Mouse (Mus musculus): Measurements from ENCODE around the gene Sparcl1.
A peak's percentile ranks its signal among the peaks of the same experiment; 100 is the strongest.

The Sparcl1 gene

DNA sequence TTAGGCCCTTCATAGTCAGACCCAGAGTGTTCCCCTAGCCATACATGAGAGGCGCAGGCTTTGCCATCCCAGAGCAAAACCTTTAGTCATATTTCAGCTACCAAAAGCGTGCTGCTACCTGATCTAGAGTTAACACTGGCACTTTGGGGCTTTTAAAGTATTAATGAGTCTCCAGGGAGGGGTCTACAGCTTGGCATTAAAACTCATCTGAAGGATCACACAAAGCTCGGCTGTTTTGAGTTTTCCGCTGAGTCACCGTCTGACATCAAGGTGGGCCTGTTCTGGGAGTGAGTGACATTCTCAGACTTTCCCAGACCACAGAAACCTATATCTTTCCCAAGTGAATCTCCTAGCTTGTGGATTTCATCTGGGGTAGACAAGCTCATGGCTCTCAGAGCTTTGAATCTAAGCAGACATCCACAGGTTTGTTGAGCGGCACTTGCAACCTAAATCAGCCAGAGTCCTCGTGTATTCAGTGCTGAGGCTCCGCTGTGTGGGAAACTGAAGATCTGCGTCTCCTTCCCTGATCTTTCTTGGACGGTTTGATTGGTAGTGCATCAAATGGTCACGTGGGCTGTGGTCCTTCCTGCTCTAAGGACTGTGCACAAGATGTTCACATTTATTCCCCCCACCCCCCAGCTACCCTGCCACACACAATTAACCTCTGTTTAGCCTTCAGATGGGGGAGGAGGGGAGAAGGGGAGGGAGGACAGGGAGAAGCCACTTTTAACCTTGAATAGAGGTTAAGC, 5.2 kb downstream of the Sparcl1 start:
- Histone ChIP-seq H3K36me3 (ENCODE audit: insufficient read depth, low read length) (no peaks in the 10 kb centered on the region), H3K27me3 (ENCODE audit: insufficient read depth, low read length) (no peaks in the 10 kb centered on the region), H3K9me3 (ENCODE audit: low read length) (no peaks in the 10 kb centered on the region), H3K4me3 (replicated peaks; ENCODE audit: low read length) (peak overlapping the region; percentile 29), H3K4me1 (replicated peaks; ENCODE audit: low read depth, low read length) (peaks cover 89% of the 10 kb centered on the region)
- TF ChIP-seq CTCF (conservative IDR thresholded peaks at IDR 0.05; ENCODE audit: low read length) (no peak), NANOG (IDR thresholded peaks at IDR 0.05; ENCODE audit: borderline replicate concordance, low read length) (no peak), POU5F1 (IDR thresholded peaks at IDR 0.05; ENCODE audit: borderline replicate concordance, low read length) (no peak)

DNA sequence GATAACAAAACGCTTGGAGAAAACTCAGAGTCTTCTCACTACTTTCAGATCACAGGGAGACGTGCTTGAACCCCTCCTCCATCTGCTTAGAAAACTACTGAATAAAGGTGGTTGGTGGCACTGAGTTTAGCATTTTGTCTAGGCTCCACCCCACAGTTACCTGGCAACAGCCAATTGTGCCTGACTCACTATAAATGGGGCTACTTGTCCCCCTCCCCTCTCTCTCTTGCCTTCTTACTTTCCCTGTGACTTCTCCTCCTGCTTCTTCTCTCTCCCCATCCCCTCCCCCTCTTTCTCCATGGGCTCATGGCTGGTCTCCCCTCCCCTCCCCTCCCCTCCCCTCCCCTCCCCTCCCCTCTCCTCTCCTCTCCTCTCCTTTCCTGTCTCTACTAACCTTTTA, 9.4 kb downstream of the Sparcl1 start:
- TF ChIP-seq POU5F1 (IDR thresholded peaks at IDR 0.05; ENCODE audit: borderline replicate concordance, low read length) (no peak), CTCF (conservative IDR thresholded peaks at IDR 0.05; ENCODE audit: low read length) (no peak), NANOG (IDR thresholded peaks at IDR 0.05; ENCODE audit: borderline replicate concordance, low read length) (no peak)
- H3K4me3 ChIP-seq (replicated peaks; ENCODE audit: low read length), result no peak overlapping the region
- no peaks in the 10 kb centered on the region for H3K27me3 ChIP-seq (ENCODE audit: insufficient read depth, low read length)
- H3K4me1 ChIP-seq (replicated peaks; ENCODE audit: low read depth, low read length), result peaks cover 63% of the 10 kb centered on the region
- H3K9me3 ChIP-seq (ENCODE audit: low read length), result no peaks in the 10 kb centered on the region
- no peaks in the 10 kb centered on the region for H3K36me3 ChIP-seq (ENCODE audit: insufficient read depth, low read length)

DNA sequence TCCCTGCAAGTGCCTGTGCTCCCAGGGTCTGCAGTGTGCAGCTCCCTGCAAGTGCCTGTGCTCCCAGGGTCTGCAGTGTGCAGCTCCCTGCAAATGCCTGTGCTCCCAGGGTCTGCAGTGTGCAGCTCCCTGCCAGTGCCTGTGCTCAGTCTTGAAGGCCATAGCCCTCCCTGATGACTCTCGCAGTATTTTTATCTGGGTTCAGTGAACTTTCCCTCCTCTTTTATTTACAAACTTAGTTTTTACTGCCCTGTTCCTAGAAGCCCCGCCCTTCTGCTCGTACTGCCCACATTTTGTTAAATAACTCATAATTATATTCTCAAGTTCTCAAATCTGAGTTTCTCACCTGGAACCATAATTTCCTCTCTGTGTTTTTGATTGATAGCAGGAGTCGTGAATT, 10.4 kb downstream of the Sparcl1 start:
- no peak overlapping the region for H3K4me3 ChIP-seq (replicated peaks; ENCODE audit: low read length)
- peaks cover 54% of the 10 kb centered on the region for H3K4me1 ChIP-seq (replicated peaks; ENCODE audit: low read depth, low read length)
- H3K36me3 ChIP-seq (ENCODE audit: insufficient read depth, low read length), result no peaks in the 10 kb centered on the region
- no peaks in the 10 kb centered on the region for H3K9me3 ChIP-seq (ENCODE audit: low read length)
- TF ChIP-seq POU5F1 (IDR thresholded peaks at IDR 0.05; ENCODE audit: borderline replicate concordance, low read length) (no peak), NANOG (IDR thresholded peaks at IDR 0.05; ENCODE audit: borderline replicate concordance, low read length) (no peak), CTCF (conservative IDR thresholded peaks at IDR 0.05; ENCODE audit: low read length) (no peak)
- H3K27me3 ChIP-seq (ENCODE audit: insufficient read depth, low read length), result no peaks in the 10 kb centered on the region

DNA sequence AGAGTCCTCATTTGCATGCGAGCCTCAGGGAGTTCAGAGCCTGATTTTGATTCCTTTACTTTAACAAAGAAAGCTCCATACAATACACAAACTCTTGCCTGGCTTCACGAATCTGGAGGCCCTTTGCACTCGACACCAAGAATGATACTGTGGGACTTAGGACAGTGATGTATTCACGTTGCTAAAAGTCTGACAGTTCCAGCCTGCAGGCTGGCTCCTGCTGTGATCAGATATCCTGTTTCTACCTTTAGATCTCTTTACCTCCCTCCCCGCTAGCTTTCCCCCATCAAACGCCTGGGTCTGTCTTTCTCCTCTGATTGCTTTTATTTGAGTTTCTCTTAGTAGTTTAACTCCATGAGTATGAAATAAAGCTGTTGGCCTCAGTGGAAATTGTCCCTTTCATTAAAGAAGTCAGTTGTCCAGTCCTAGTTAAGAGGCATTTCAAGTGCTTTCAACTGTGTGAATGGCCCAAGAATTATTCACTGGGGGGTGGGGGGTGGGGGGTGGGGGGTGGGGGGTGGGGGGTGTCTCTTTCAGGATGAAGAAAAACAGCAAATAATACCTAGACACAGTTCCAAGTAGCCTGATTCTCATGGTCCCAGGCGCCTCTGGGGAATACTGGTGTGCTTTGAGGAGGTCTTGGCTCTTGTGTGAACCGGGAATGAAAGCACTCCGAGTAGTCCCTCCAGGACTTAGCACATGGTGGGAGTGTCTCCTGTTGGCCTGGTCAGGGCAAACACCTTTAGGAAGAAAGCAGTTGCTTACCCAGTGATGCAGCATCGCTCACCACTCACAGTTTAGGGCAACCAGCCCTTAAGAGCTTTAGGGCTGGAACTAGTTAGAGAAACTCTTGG, 11.6 kb downstream of the Sparcl1 start:
- Histone ChIP-seq H3K27me3 (ENCODE audit: insufficient read depth, low read length) (no peaks in the 10 kb centered on the region), H3K36me3 (ENCODE audit: insufficient read depth, low read length) (no peaks in the 10 kb centered on the region), H3K4me3 (replicated peaks; ENCODE audit: low read length) (no peak overlapping the region), H3K4me1 (replicated peaks; ENCODE audit: low read depth, low read length) (peaks cover 41% of the 10 kb centered on the region), H3K9me3 (ENCODE audit: low read length) (no peaks in the 10 kb centered on the region)
- TF ChIP-seq NANOG (IDR thresholded peaks at IDR 0.05; ENCODE audit: borderline replicate concordance, low read length), result no peak

DNA sequence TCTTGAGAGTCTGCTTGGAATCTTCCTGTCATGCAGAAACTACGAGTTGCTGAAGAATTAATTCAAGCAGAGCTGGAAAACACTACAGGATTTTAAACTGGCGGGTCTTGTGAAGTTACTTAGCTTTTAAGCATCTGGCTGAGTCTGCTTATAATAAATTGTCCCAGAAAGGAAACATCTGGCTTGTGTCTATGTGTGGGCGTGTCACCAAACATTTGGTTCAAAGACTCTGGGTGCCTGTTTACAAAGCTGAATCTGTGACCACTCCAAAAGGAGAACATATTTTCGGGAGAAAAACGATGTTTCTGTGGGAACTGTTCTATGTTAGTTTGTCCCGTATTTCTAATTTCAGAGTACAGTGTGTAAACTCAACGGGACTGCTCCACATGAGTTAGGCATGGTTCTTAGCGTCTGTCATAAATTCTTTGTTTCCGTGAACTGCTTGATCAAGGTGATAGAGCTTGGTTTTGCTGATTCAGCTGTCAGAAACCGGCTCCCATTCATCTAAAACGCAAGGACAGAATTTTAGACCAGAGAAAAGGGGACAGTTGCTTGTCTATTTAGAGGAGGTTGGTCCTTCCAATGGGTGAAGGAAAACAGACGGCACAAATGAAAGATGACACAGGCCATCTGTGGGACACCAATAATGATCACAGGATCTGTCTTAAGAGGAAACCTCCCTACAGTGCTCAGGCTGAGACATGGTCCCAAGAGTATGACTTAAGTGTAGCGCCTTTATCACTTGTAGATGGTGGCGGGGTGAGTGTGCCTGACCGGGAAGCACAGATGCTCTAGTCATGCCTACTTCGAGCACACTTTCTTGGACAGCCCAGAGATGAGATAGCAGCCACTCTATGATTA, 17.2 kb downstream of the Sparcl1 start:
- TF ChIP-seq POU5F1 (IDR thresholded peaks at IDR 0.05; ENCODE audit: borderline replicate concordance, low read length) (no peak), CTCF (conservative IDR thresholded peaks at IDR 0.05; ENCODE audit: low read length) (no peak), NANOG (IDR thresholded peaks at IDR 0.05; ENCODE audit: borderline replicate concordance, low read length) (no peak)
- Histone ChIP-seq H3K9me3 (ENCODE audit: low read length) (no peaks in the 10 kb centered on the region), H3K36me3 (ENCODE audit: insufficient read depth, low read length) (no peaks in the 10 kb centered on the region), H3K27me3 (ENCODE audit: insufficient read depth, low read length) (0 out of 2 replicates have a peak, but pooled peaks cover 4% of the 10 kb centered on the region), H3K4me3 (replicated peaks; ENCODE audit: low read length) (no peak overlapping the region), H3K4me1 (replicated peaks; ENCODE audit: low read depth, low read length) (peaks cover 5% of the 10 kb centered on the region; the same call in 1 of the 2 replicates)

DNA sequence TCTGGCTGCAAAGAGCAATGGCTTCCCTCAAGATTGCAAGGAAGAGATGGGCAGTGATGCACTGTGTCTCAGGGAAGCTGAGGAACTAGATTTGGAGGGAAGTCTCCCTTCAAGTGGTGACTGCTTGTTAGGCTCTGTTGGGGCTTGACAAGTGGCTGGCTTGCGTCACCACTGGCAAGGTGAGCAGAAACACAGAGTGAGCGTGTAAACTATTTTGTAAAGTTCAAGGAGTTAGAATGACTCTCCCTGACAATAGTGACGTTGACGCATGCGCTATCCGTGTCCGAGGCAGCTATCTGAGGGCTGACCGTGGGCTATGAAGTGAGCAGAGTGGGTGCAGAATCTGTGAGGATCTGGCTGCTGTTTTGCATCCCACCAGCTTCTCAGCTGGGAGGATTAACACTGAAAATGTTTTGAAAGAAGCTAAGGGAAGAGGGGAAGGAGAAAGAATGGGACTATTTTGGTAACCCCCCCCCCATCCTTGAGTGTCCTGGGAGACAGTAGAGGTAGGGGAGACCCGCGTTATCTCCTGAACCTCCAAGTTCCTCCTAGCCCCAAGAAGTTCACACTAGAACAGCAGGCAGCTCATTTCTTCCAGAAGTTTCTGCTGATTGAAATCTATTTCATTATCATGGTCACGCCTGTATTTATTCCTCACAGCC, 18.0 kb downstream of the Sparcl1 start:
- H3K4me3 ChIP-seq (replicated peaks; ENCODE audit: low read length), result no peak overlapping the region
- H3K4me1 ChIP-seq (replicated peaks; ENCODE audit: low read depth, low read length), result peaks cover 5% of the 10 kb centered on the region; the same call in 1 of the 2 replicates
- no peak for TF ChIP-seq CTCF (conservative IDR thresholded peaks at IDR 0.05; ENCODE audit: low read length)
- TF ChIP-seq NANOG (IDR thresholded peaks at IDR 0.05; ENCODE audit: borderline replicate concordance, low read length), result no peak
- no peak for TF ChIP-seq POU5F1 (IDR thresholded peaks at IDR 0.05; ENCODE audit: borderline replicate concordance, low read length)
- H3K27me3 ChIP-seq (ENCODE audit: insufficient read depth, low read length), result 0 out of 2 replicates have a peak, but pooled peaks cover 4% of the 10 kb centered on the region
- H3K36me3 ChIP-seq (ENCODE audit: insufficient read depth, low read length), result no peaks in the 10 kb centered on the region
- H3K9me3 ChIP-seq (ENCODE audit: low read length), result no peaks in the 10 kb centered on the region

DNA sequence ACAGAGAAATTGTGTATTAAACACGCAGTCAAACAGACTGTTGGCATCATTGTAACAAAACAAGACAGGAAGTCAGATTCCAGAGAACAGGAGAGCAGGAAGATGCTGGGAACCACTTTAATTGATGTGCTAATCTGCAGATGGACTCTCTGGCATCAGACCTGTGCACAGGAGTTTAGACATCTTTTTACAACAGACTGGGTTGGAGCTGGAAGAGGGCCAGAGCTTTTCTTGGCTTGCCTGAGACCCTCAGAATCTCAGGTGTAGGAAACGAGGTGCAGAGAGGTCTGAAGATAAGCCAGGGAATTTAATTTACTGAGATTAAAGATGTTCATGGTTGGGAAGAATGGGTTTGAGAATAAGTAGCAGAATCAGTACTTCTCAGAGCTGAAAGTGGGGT, 23.8 kb downstream of the Sparcl1 start:
- H3K4me3 ChIP-seq (replicated peaks; ENCODE audit: low read length), result no peak overlapping the region
- H3K36me3 ChIP-seq (ENCODE audit: insufficient read depth, low read length), result no peaks in the 10 kb centered on the region
- TF ChIP-seq CTCF (conservative IDR thresholded peaks at IDR 0.05; ENCODE audit: low read length) (no peak), NANOG (IDR thresholded peaks at IDR 0.05; ENCODE audit: borderline replicate concordance, low read length) (no peak), POU5F1 (IDR thresholded peaks at IDR 0.05; ENCODE audit: borderline replicate concordance, low read length) (no peak)
- H3K9me3 ChIP-seq (ENCODE audit: low read length), result no peaks in the 10 kb centered on the region
- 0 out of 2 replicates have a peak, but pooled peaks cover 4% of the 10 kb centered on the region for H3K27me3 ChIP-seq (ENCODE audit: insufficient read depth, low read length)
- H3K4me1 ChIP-seq (replicated peaks; ENCODE audit: low read depth, low read length), result peaks cover 14% of the 10 kb centered on the region; the same call in 1 of the 2 replicates

All from E14TG2a.4 (cell line).